Mouse (Mus musculus) CH12.LX (cell line): Measurements from ENCODE around the gene Olfr446. TPM values are rescaled to one million over a fixed set of nuclear protein-coding genes. Genes with fewer than 3 reads are reported as not detected.

Experiments used
- DNase-seq: peaks from one replicate; pipeline ENCODE4 v3.0.0-alpha.2; 2013; ENCODE audit errors: extremely low read depth
- H3K27ac ChIP-seq: 2 replicates; pipeline ENCODE4 v1.5.1; 2012; ENCODE audit warnings: low read depth, mild to moderate bottlenecking, control low read depth, moderate library complexity; ENCODE audit not compliant: insufficient read depth
- H3K27me3 ChIP-seq: replicated peaks from 2 replicates; pipeline ENCODE3; 2012; ENCODE audit warnings: inconsistent platforms
- H3K36me3 ChIP-seq, 2 experiments: replicated peaks in 1 of 2; 2 replicates each; pipeline versions ENCODE3 to v1.6.1; 2012; ENCODE audit warnings: inconsistent platforms in 1 of 2, low read length in 1 of 2, mild to moderate bottlenecking in 1 of 2, mixed read lengths in 1 of 2, moderate library complexity in 1 of 2; ENCODE audit not compliant: control insufficient read depth in 1 of 2, insufficient read depth in 1 of 2
- H3K4me1 ChIP-seq, 2 experiments: 2 replicates each; pipeline ENCODE4 v1.6.1; 2012; ENCODE audit warnings: inconsistent platforms in 1 of 2, moderate library complexity in 1 of 2; ENCODE audit not compliant: insufficient read depth in 2 of 2, control insufficient read depth in 1 of 2
- H3K4me2 ChIP-seq: 2 replicates; pipeline ENCODE4 v1.6.1; 2012; ENCODE audit warnings: low read depth, mild to moderate bottlenecking, control low read depth; ENCODE audit not compliant: poor library complexity, insufficient read depth, severe bottlenecking
- H3K4me3 ChIP-seq, 3 experiments: fragments of 150-350 bp in 1 of 3; sonication (generic) in 1 of 3; replicated peaks in 1 of 3; 2 replicates each; pipeline versions ENCODE3 to v1.5.1; 2011 to 2012; ENCODE audit warnings: low read depth in 2 of 3, low read length in 2 of 3, mild to moderate bottlenecking in 2 of 3, moderate library complexity in 2 of 3, control low read depth in 1 of 3, improper control_type of control experiment in 1 of 3, inconsistent platforms in 1 of 3, mixed read lengths in 1 of 3; ENCODE audit not compliant: poor library complexity in 1 of 3
- H3K79me2 ChIP-seq: replicated peaks from 2 replicates; pipeline ENCODE4 v1.6.1; 2012; ENCODE audit warnings: mild to moderate bottlenecking, moderate library complexity; ENCODE audit not compliant: control insufficient read depth, poor library complexity, insufficient read depth, severe bottlenecking; ENCODE audit errors: extremely low read depth
- H3K9ac ChIP-seq: 2 replicates; pipeline ENCODE4 v1.6.1; 2012; ENCODE audit warnings: low read depth, mild to moderate bottlenecking, control low read depth, moderate library complexity; ENCODE audit not compliant: insufficient read depth
- H3K9me3 ChIP-seq: replicated peaks from 2 replicates; pipeline ENCODE3; 2012; ENCODE audit warnings: low read length, inconsistent platforms, mixed read lengths
- CHD1 ChIP-seq: IDR thresholded peaks from 2 replicates; pipeline ENCODE4 v1.6.1; 2012; ENCODE audit warnings: low read depth, low read length, improper control_type of control experiment, inconsistent platforms
- CTCF ChIP-seq, 2 experiments: IDR thresholded peaks in 1 of 2; conservative IDR thresholded peaks in 1 of 2; 2 replicates each; pipeline ENCODE4 v1.5.1; 2011 to 2012; ENCODE audit warnings: low read depth in 2 of 2, low read length in 2 of 2, improper control_type of control experiment in 1 of 2, inconsistent platforms in 1 of 2, mild to moderate bottlenecking in 1 of 2, moderate library complexity in 1 of 2
- E2F4 ChIP-seq: IDR thresholded peaks from 2 replicates; pipeline ENCODE4 v1.6.1; 2011; ENCODE audit warnings: low read depth, low read length, improper control_type of control experiment; ENCODE audit not compliant: insufficient replicate concordance
- ETS1 ChIP-seq: conservative IDR thresholded peaks from 2 replicates; pipeline ENCODE4 v1.6.1; 2012; ENCODE audit warnings: low read depth, mild to moderate bottlenecking, inconsistent platforms, low read length, improper control_type of control experiment, moderate library complexity
- IRF4 ChIP-seq: IDR thresholded peaks from 2 replicates; pipeline ENCODE4 v1.6.1; 2014; ENCODE audit warnings: low read depth, mild to moderate bottlenecking, inconsistent platforms, low read length, improper control_type of control experiment
- JUN ChIP-seq: IDR thresholded peaks from 2 replicates; pipeline ENCODE4 v1.6.1; 2011; ENCODE audit warnings: low read depth, mild to moderate bottlenecking, low read length, improper control_type of control experiment, moderate library complexity; ENCODE audit not compliant: insufficient read depth
- KAT2A ChIP-seq: IDR thresholded peaks from 2 replicates; pipeline ENCODE4 v1.6.1; 2012; ENCODE audit warnings: low read length, improper control_type of control experiment, inconsistent platforms; ENCODE audit not compliant: insufficient replicate concordance
- MAFK ChIP-seq: IDR thresholded peaks from 2 replicates; pipeline ENCODE4 v1.6.1; 2011; ENCODE audit warnings: low read length, improper control_type of control experiment; ENCODE audit not compliant: insufficient replicate concordance
- MEF2A ChIP-seq: IDR thresholded peaks from 2 replicates; pipeline ENCODE4 v1.6.1; 2014; ENCODE audit warnings: low read depth, mild to moderate bottlenecking, inconsistent platforms, low read length, improper control_type of control experiment, borderline replicate concordance
- MXI1 ChIP-seq: IDR thresholded peaks from 2 replicates; pipeline ENCODE4 v1.6.1; 2011; ENCODE audit warnings: mild to moderate bottlenecking, low read depth, low read length, improper control_type of control experiment
- MYC ChIP-seq: IDR thresholded peaks from 2 replicates; pipeline ENCODE4 v1.6.1; 2011; ENCODE audit warnings: low read depth, mild to moderate bottlenecking, improper control_type of control experiment, low read length
- NRF1 ChIP-seq: IDR thresholded peaks from 2 replicates; pipeline ENCODE4 v1.6.1; 2014; ENCODE audit warnings: low read depth, mild to moderate bottlenecking, inconsistent platforms, low read length, improper control_type of control experiment, moderate library complexity
- POLR2AphosphoS2 ChIP-seq: IDR thresholded peaks from 2 replicates; pipeline ENCODE4 v1.6.1; 2011; ENCODE audit warnings: low read depth, low read length, improper control_type of control experiment
- RCOR1 ChIP-seq: conservative IDR thresholded peaks from 2 replicates; pipeline ENCODE4 v1.6.1; 2012; ENCODE audit warnings: low read depth, mild to moderate bottlenecking, inconsistent platforms, low read length, improper control_type of control experiment
- SIN3A ChIP-seq: IDR thresholded peaks from 2 replicates; pipeline ENCODE4 v1.6.1; 2012; ENCODE audit warnings: low read length, improper control_type of control experiment, inconsistent platforms
- SMC3 ChIP-seq: IDR thresholded peaks from 2 replicates; pipeline ENCODE4 v1.6.1; 2011; ENCODE audit warnings: low read depth, low read length, improper control_type of control experiment
- TCF12 ChIP-seq: IDR thresholded peaks from 2 replicates; pipeline ENCODE4 v1.6.1; 2014; ENCODE audit warnings: low read depth, mild to moderate bottlenecking, inconsistent platforms, low read length, improper control_type of control experiment
- USF2 ChIP-seq: conservative IDR thresholded peaks from 2 replicates; pipeline ENCODE4 v1.6.1; 2011; ENCODE audit warnings: low read depth, low read length, improper control_type of control experiment
- ZKSCAN1 ChIP-seq: IDR thresholded peaks from 2 replicates; pipeline ENCODE4 v1.6.1; 2012; ENCODE audit warnings: low read depth, inconsistent platforms, low read length, improper control_type of control experiment, borderline replicate concordance
- ZNF384 ChIP-seq: IDR thresholded peaks from 2 replicates; pipeline ENCODE4 v1.6.1; 2012; ENCODE audit warnings: low read depth, low read length, improper control_type of control experiment, inconsistent platforms
- dilution Hi-C: fragments of 300-500 bp; cut with MboI; formaldehyde crosslinking; loops from 2 replicates; pipeline ENCODE4 v1.14.3; 2020; ENCODE audit warnings: low sequenced_read_pairs; ENCODE audit not compliant: extremely low pct_unique_long_range_greater_than_20kb, extremely low pct_ligation_motif_present
- in situ Hi-C: fragments of 300-500 bp; cut with MboI; formaldehyde crosslinking; loops from 3 replicates; pipeline ENCODE4 v1.14.3; 2019; ENCODE audit warnings: low sequenced_read_pairs, low pct_ligation_motif_present, low pct_unique_long_range_greater_than_20kb, mixed read lengths
- polyA plus RNA-seq: library from polyadenylated mRNA; unstranded; fragments of >175 nt; gene quantifications from 2 replicates; pipeline ENCODE4 v1.2.1, GENCODE M21; 2012; ENCODE audit warnings: low read depth; ENCODE audit not compliant: insufficient read length
- total RNA-seq, 2 experiments: library from RNA; depleted of rRNA; stranded (reverse); fragments of 300-350 nt in 1 of 2; fragments of >200 nt in 1 of 2; gene quantifications; 2 replicates each; pipeline ENCODE4 v1.2.3; 2012 to 2014

Gene Olfr446
- total and polyA plus RNA-seq, 3 experiments: not detected

DNA sequence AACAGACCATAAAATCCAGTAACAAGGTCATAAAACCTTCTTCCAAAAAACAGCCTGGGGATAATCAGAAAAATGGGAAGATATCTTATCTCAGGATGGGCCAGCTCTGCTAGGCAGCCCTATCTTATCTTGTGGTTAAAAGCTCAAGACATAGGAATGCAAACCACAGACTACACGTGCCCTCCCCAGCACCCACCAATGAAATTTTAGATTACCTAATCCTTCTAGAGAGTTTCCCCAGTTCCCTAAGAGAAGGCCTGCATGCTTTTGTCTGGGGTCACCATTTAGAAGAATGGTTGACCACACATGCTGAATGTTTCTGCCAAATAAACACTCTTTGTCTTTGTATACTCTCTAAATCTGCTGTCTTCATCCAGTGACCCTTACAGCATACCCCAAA, 20.8 kb upstream of the Olfr446 start:
- Histone ChIP-seq H3K4me1 (no peaks in the 10 kb centered on the region), H3K4me2 (no peak overlapping the region), H3K27ac (no peak overlapping the region), H3K9ac (no peak overlapping the region), H3K9me3 (no peaks in the 10 kb centered on the region), H3K4me3 (no peak overlapping the region), H3K79me2 (no peaks in the 10 kb centered on the region), H3K36me3 (no peaks in the 10 kb centered on the region), H3K27me3 (no peaks in the 10 kb centered on the region)
- in situ Hi-C loops: no loop called here
- DNase-seq: no peak
- TF ChIP-seq SMC3 (no peak), MEF2A (no peak), MXI1 (no peak), POLR2AphosphoS2 (no peak), NRF1 (no peak), TCF12 (no peak), KAT2A (no peak), ETS1 (no peak), ZKSCAN1 (no peak)
- dilution Hi-C loops: no loop called here

DNA sequence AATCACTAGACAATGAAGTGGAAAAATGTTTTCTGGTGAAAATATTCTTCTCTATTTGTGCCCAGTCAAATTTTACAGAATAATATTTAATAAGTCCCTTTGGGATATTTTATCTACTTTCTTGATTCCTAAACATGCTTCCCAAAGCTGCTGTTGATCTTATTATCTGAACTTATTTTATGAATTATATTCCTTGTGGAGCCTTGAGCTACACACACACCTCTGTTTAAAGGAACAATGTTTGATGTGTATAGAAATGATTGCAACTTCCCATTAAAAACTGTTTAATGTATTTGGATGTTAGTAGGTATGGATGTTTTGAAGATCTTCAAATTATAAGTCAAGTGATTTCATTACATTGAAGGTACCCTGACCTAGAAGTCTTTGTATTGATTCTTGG, 12.6 kb upstream of the Olfr446 start, which contains the start of gene Olfr447:
TSS of gene Olfr447 (plus strand) at position 301 of the 400 bp plus-strand sequence.
- H3K27me3 ChIP-seq: no peaks in the 10 kb centered on the region
- H3K79me2 ChIP-seq: no peaks in the 10 kb centered on the region
- no peak within 1 kb of the TSS for H3K4me3 ChIP-seq
- H3K4me2 ChIP-seq: no peak within 1 kb of the TSS
- H3K27ac ChIP-seq: no peak within 1 kb of the TSS
- no peak for TF ChIP-seq ZNF384
- no peak for TF ChIP-seq TCF12
- H3K9me3 ChIP-seq: no peaks in the 10 kb centered on the region
- in situ Hi-C loops (no loop called here), dilution Hi-C loops (no loop called here)
- no peak within 1 kb of the TSS for H3K9ac ChIP-seq
- no peak for DNase-seq
- H3K36me3 ChIP-seq: no peaks in the 10 kb centered on the region
- H3K4me1 ChIP-seq: no peaks in the 10 kb centered on the region

DNA sequence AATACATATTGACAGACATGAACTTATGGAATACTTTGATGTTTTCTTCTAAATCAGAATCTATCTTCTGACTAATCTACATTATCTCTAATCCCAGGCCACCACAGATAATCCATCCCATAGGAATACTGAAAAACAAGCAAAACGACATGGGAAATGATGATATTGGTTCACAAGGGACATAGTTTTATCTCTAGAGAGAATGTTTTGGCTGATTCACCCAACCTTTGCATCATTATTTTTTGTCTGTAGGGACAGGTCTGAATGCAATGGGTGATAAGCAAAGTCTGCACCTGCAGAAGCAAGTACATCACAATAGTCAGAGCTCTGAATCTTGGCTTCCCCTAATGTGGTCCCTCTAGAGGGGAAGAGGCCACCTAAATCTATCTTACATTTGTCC, 27.6 kb downstream of the Olfr446 start, which contains the start of gene Olfr444:
TSS of gene Olfr444 (plus strand) at position 301 of the 400 bp plus-strand sequence.
- Histone ChIP-seq H3K36me3 (no peaks in the 10 kb centered on the region), H3K4me2 (no peak within 1 kb of the TSS), H3K79me2 (no peaks in the 10 kb centered on the region), H3K4me3 (no peak within 1 kb of the TSS), H3K9me3 (no peaks in the 10 kb centered on the region), H3K9ac (no peak within 1 kb of the TSS), H3K4me1 (no peaks in the 10 kb centered on the region), H3K27me3 (no peaks in the 10 kb centered on the region), H3K27ac (no peak within 1 kb of the TSS)
- dilution Hi-C loops: no loop called here
- DNase-seq: no peak
- TF ChIP-seq USF2 (no peak), MXI1 (no peak), CTCF (conservative IDR thresholded peaks at IDR 0.05 in 1 of 2, IDR thresholded peaks at IDR 0.05 in 1 of 2; ENCODE audit: low read depth in 2 of 2, low read length in 2 of 2) (no peak), ZNF384 (no peak), CHD1 (no peak), ETS1 (no peak), RCOR1 (no peak), IRF4 (no peak), TCF12 (no peak), NRF1 (no peak), E2F4 (no peak), SIN3A (no peak), POLR2AphosphoS2 (no peak), MYC (no peak), JUN (no peak), MAFK (no peak)
- in situ Hi-C loops: no loop called here
